Mouse (Mus musculus) lung, postnatal 14 days (tissue): ENCODE measurements around the gene Gm13124.
"Not testable (repeated sequence)": the region's sequence is repeated elsewhere in the genome, so short reads cannot be mapped to it uniquely, and the experiment has no call there.

Experiments
- DNase-seq: peaks from one replicate; pipeline ENCODE4 v3.0.0; 2021

The Gm13124 gene

GRCm38 (mm10) chr4:144565034-144565433 is at the start of gene Gm13124:
Gm13124 (minus strand) TSS chr4:144565134.
- no peak for DNase-seq

- no peak for DNase-seq
Observed at GRCm38 (mm10) chr4:144614586-144614985, 49.7 kb upstream of the Gm13124 start.

GRCm38 (mm10) chr4:144613407-144613806 is 48.5 kb upstream of the Gm13124 start, which contains the start of gene Aadacl4:
Aadacl4 (plus strand) TSS chr4:144613707.
- DNase-seq, result no peak

- no peak for DNase-seq
Observed at GRCm38 (mm10) chr4:144592790-144593189, 27.9 kb upstream of the Gm13124 start.

- DNase-seq, result not testable (repeated sequence)
Observed at GRCm38 (mm10) chr4:144586207-144586606, 21.3 kb upstream of the Gm13124 start.

- no peak for DNase-seq
Observed at GRCm38 (mm10) chr4:144567752-144568151, 2.8 kb upstream of the Gm13124 start.

GRCm38 (mm10) chr4:144561205-144561604 is 3.7 kb downstream of the Gm13124 start:
- no peak for DNase-seq

GRCm38 (mm10) chr4:144559792-144560191 is 5.1 kb downstream of the Gm13124 start:
- DNase-seq, result no peak

GRCm38 (mm10) chr4:144551156-144551555 is 13.8 kb downstream of the Gm13124 start:
- no peak for DNase-seq

GRCm38 (mm10) chr4:144545339-144545738 is 19.6 kb downstream of the Gm13124 start:
- not testable (repeated sequence) for DNase-seq

- no peak for DNase-seq
Observed at GRCm38 (mm10) chr4:144544689-144545088, 20.2 kb downstream of the Gm13124 start.

GRCm38 (mm10) chr4:144519522-144519921 is 45.4 kb downstream of the Gm13124 start, which contains the start of gene 9430007A20Rik:
9430007A20Rik (plus strand) TSS chr4:144519822.
- no peak for DNase-seq

GRCm38 (mm10) chr4:144506518-144506917 is 58.4 kb downstream of the Gm13124 start:
- DNase-seq, result no peak
